Mouse (Mus musculus) cortical plate, adult 2 months (tissue): ENCODE measurements around the gene Capns2.

ENCODE experiments used
- CTCF ChIP-seq: fragments of 200-500 bp; IDR thresholded peaks from 2 replicates; pipeline ENCODE4 v1.5.1; 2011; ENCODE audit warnings: mild to moderate bottlenecking, control low read depth, low read length; ENCODE audit not compliant: insufficient read depth; ENCODE audit errors: extremely low read depth
- POLR2A ChIP-seq: fragments of 200-500 bp; IDR thresholded peaks from 2 replicates; pipeline ENCODE4 v1.6.1; 2011; ENCODE audit warnings: mild to moderate bottlenecking, low read length, control low read depth; ENCODE audit not compliant: insufficient read depth; ENCODE audit errors: extremely low read depth

- TF ChIP-seq CTCF (no peak), POLR2A (no peak)
Measured at GRCm38 (mm10) chr8:92875795-92876194, 25.4 kb upstream of the Capns2 start.
